Mouse (Mus musculus): ENCODE measurements at regions not wholly inside any gene's neighbourhood (a gene's known extent, or its start where the extent isn't known, plus 50 kb on each side); places are given as distances from the start of the nearest gene placed in this dataset.

DNA sequence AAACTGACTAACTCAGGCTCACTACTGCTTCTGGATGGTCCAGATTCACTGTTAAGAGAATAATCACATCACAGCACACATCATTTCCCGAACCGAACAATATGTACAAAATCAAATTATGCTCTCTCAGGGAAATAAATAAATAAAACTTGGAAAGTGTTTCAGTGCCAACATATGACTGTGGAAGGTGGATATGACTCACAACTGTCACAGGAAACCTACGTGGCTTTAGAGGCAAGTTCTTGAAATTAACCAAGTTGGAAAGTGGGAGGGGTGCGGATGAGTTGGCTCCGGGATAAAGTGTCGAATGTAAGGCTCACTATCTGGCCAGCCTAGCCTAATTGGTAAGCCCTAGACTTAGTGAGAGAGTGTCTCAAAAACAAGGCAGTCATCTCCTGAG, 69.1 kb upstream of the Zdhhc17 start:
- no peak for ATAC-seq (ENCODE audit: poor library complexity, severe bottlenecking)

GRCm38 (mm10) chr10:111077632-111078031, 67.7 kb upstream of the Zdhhc17 start:
- ATAC-seq (ENCODE audit: poor library complexity, severe bottlenecking), result no peak

- peak; percentile 84 for ATAC-seq (ENCODE audit: poor library complexity, severe bottlenecking)
Measured at GRCm38 (mm10) chr10:111073851-111074430, 64.0 kb upstream of the Zdhhc17 start.

- no peak for ATAC-seq (ENCODE audit: poor library complexity, severe bottlenecking)
Measured at GRCm38 (mm10) chr10:111073262-111073661, 63.3 kb upstream of the Zdhhc17 start.

DNA sequence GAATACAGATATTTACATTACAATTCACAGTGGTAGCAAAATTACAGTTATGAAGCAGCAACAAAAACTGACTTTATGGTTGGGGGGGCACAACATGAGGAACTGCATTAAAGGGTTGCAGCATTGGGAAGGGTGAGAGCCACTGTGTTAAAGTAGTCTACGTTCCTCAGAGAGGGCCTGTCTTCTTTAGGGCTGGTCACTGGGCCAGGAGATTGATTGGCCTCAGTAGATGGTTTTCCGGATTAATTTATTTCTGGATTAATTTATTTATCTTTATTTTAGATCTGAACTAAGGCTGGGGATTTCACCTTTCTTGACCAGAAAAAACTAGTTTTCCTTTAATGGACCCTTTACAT, 62.6 kb upstream of the Zdhhc17 start:
- ATAC-seq (ENCODE audit: poor library complexity, severe bottlenecking), result no peak

DNA sequence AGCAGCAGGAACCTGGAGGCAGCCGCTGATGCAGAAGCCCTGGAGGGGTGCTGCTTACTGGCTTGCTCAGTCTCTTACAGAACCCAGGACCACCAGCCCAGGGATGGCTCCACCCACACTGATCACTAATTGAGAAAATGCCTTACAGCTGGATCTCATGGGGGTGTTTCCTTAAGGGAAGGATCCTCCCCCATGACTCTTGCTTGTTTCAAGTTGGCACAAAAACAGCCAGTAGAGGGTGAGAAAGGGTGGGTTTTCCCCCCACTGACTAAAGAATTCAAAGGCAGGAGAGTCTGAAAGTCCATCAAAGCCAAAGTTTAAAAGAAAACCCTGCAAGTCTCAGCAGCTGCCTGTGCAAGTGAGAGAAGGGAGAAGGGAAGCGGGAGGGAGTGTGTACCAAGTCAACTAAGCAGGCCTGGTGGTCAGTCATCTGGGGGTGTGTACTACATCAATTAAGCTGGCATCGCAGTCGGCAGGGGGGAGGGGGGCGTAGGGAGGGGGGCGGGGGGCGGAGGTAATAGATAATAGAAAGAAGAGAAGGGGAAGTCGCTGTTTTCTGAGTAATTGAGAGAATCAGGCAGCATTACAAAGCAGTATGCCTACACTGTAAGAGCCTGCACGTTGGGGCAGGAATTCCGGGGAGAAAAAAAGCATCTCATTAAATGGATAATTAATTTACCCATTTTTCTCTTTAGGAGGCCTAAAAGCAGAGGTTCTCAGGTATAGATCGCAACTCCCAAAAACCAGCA, 62.0 kb upstream of the Zdhhc17 start:
- ATAC-seq (ENCODE audit: poor library complexity, severe bottlenecking), result no peak

- ATAC-seq (ENCODE audit: poor library complexity, severe bottlenecking), result no peak
Measured at GRCm38 (mm10) chr10:111066146-111066545, 56.2 kb upstream of the Zdhhc17 start.

GRCm38 (mm10) chr10:111060626-111061025, 50.7 kb upstream of the Zdhhc17 start:
- ATAC-seq (ENCODE audit: poor library complexity, severe bottlenecking), result no peak
